Mouse (Mus musculus): ENCODE measurements around the gene Vav2.

The Vav2 gene

DNA sequence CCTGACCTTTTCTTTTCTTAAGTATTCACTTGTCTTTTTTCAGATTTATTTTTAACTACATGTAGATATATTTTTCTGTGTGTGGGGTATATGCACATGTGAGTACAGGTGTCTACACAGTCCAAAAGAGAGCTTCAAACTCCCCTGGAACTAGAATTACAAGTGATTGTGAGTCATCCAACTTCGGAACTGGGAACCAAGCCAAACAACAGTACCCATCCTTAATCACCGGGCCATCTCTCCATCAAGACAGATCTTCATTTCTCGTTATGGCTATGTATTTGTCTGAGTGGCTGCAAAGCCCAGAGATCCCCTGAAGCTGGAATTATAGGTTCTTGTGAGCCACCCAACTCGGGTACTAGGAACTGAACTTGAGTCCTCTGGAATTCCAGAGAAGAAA lies 61.5 kb downstream of the Vav2 start:
- no peak for DNase-seq (ENCODE audit: low spot score in 2 of 2)

DNA sequence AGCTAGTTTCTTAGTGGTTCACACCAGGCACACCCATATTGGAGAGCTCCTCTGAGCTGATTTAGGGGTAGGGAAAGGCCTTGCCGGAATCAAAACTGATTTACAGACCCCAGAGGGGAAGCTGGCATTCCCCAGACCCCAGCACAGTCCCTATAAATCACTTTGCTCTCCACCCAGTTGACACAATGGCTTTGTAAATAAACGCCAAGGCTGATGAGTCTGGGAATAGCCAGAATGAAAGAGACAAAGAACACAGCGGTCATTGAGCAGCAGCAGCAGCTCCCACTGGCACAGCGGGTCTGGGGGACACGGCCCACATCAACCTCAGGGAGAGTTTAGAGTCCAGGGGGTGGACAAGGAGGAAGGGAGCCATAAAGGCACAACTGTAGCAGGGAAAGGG lies 65.0 kb downstream of the Vav2 start:
- no peak for DNase-seq (ENCODE audit: low spot score in 2 of 2)

DNA sequence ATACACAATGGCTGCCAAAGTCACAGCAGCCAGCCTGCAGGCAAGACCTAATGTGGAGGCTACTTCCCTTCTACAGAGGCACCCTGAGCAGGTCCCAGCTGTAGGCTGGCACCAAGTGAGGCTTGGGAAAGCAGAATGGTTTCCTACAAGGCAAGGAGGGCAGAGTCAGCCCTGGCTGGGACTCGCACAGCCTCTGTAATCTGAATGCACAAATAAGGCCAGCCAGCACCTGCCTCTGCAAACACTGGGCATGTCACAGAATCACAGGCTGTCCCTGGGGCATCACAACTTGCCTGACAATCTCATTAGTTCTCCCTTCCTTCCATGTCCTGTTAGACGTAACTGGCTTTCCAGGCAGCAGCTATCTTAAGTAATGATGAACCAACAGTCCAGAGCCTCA lies 68.4 kb downstream of the Vav2 start:
- no peak for DNase-seq (ENCODE audit: low spot score in 2 of 2)

DNA sequence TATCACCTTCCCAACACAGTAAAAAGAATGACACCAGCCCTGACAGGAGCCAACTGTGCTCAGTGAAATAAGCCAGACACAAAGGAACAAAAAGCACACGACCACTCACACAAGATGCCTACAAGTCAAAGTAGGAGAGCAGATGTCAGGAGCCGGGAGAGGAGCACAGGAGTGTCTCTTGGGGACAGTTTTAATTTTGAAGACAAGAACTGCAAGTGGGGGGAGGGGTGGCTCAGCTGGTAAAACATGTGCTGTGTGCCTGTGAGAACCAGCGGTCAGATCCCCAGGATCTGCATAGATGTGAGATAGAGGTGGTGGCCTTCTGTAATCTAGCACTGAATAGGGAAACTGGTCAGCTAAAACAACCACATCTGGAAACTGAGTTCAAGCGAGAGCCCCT lies 71.1 kb downstream of the Vav2 start:
- DNase-seq (ENCODE audit: low spot score in 2 of 2), result no peak

DNA sequence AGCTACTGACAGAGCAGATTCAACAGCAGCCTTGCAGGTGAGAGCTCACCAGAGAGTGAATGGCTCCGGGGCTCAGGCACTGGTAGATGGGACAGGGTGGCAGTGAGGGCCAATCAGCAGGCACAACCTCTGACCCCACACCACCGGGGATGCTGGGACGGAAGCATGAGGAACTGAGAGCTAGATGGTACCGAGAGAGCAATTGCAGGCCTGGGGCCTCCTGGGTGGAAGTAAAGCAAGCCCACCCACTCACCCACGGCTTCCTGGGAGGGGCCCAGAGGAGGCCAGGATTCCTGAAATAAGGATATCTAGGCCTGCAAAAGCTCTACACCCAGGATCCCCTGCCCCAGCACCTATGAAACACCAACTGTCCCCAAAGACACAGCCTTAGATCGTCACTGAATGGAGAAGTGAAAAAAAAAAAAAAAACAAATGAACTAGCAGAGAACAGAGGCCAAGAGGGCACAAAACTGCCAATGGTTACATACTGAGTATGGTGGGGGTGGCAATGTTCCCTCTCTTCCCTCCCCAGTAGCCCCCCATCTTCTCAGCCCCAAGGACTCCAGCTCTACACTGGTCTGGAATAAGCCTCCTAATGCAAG lies 72.1 kb downstream of the Vav2 start:
- no peak for DNase-seq (ENCODE audit: low spot score in 2 of 2)

DNA sequence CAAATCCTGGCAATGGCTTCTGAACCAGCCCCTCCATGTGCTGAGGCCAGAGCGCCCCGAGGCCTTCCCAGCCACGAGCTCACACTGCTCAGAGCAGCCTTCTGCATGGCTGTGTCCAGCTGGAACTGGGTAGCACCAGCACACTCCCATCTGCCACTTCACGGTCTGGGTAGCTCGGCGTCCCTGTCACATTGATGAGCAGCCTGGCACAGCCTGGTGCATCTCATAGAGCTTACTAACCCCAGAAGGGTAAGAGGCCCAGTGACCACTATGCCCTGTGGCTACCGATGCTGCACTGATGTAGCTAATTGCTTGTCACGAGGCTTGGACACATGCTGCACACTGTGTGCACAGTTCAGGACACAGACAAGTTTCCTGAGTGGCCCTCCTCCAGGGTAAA lies 74.1 kb downstream of the Vav2 start:
- DNase-seq (ENCODE audit: low spot score in 2 of 2), result no peak

DNA sequence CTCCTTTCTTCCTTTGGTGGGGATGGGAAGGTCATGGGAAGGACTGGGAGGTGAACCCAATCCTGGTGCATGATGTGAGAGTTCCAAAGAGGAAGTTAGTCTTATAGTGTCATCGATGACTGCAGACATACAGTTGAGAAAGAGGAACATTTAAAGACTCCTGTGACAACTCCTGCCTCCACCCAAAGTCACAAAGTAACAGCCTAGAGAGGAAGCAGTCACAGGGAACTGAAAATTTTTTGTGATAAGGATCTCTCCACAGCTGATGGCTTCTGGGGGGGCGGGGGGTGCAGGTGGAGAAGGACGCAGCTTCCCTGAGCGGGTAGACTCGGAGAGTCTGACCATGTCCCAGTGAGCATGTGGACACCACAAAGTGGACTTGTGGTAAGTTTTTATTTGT lies 76.5 kb downstream of the Vav2 start:
- DNase-seq (ENCODE audit: low spot score in 2 of 2), result no peak

DNA sequence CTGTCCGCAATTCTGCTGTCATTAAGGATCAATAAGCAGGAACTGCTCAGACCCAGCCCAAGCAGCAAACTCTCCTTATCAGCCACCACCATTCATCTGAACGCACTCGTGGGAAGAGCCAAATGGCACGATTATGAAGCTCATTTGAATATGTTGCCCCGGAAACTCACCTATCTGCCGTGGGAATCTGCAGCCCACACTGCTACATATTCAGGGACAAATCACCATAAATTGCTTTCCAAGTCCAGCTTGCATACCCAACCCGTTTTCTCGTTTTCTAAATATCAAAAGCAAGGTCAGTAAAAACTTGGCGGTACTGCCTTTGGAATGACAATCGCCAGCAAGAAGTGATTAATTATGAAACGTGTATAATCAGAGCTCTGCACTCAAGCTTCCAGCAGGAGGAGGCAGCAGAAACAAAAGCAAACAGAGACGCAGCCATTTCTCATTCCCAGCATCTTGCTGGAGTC lies 82.8 kb downstream of the Vav2 start:
- no peak for DNase-seq (ENCODE audit: low spot score in 2 of 2)

DNA sequence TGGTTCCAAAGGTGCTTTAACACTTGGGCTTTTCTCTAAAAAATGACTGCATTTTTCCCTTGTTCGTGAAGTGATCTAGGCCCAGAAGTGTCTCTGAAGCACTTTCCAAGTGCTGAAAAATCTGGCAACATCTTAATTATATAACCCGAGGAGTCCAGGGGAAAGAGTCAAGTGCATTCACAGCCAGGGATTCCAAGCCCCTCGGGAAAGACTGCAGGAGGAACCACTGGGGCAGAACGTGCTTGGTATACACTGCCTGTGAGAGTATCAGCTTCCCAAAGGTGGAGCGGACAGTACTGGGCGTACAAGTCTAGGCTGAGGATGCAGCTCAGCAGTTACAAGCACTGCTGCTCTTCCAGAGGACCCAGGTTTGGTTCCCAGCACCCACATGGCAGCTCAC lies 86.2 kb downstream of the Vav2 start:
- no peak for DNase-seq (ENCODE audit: low spot score in 2 of 2)

DNA sequence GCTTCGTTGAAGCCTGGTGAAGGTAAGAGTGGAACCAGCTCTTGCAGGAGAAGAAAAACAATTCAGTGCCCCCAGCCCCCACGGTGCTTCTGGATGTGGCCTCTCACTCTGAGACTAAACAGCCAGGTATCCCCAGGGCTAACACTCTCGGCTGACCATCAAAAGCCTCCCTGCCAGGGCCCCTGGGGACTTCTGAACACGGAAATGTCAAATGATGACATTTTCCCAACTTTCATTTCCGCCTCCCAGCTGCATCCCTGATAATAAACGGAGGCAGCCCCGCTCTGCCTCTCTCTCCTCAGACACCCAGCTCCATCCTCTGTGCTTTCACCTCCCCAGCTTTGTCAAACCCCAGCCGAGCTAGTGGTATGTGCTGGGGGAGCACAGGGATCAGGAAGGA lies 87.8 kb downstream of the Vav2 start:
- no peak for DNase-seq (ENCODE audit: low spot score in 2 of 2)

DNA sequence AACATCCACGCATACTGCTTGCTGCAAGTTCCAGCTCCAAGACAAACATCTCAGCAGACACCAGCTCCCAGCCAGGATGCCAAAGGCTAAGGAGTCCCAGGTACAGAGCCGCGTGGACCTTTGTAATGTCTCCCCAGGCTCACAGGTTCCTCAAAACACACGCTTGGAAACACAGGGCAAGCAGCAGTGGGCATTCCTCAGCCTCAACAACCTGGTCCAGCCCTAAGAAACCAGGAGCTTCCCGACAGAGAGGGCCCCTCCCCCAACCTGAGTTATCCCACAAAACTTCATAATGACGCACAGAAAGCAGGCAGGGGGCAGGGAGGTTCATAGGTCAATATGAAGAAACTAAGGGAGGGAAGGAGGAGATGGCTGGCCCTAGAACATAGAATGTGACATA lies 89.6 kb downstream of the Vav2 start:
- DNase-seq (ENCODE audit: low spot score in 2 of 2), result no peak

DNA sequence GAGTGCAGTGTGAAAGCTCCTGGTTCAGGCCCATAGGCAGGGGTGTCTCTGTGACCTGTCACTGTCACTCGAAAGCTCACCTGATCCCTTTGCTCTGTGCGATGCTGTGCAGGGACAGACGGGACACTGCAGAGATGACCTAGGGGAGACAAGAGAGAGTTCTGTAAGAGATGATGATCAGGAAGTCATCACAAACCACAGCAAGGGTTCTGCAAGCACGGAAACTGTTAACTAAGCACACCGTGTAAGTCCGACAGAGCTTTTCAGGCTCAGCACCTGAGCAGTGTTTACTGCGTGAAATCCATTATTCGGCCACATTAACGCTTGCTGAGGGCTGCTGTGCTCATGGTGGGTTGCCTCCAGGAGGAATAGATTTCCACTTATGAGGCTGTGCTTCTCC lies 90.2 kb downstream of the Vav2 start:
- no peak for DNase-seq (ENCODE audit: low spot score in 2 of 2)

DNA sequence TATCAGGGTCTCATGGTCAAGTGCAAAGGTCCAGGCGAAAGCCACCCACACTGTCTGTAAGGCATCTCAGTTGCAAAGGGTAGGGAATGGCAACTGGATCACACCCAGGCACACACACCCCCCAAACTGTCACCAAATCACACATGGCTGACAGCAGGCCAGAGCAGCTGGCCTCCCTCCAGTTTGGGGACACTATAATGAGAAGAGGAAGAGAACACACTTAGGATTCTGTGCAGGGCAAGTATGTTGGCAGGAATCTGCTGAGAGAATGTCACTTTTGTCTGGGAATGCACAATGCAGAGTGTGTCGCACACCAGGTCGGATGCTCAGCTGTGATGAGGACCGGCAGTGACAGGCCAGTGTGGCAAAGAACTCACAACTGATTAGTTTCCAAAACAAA lies 92.0 kb downstream of the Vav2 start:
- DNase-seq (ENCODE audit: low spot score in 2 of 2), result no peak

DNA sequence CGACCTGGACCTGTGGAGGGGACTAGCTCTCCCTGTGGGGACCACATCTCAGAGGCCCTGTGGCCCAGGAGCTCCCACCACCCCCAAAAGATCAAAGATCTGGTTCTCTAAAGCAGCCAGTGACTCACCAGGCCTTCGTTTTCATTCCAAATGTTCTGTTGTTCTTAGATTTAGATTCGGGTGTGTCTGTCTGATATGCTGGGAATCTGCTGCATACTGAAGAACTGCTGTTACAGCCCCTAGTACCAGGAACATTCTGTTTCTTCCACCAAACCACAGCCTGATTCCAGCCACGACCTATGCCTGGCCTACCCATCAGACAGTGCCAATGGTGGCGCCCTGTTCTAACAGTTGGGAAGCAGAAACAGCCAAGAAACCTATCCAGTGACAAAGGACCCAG lies 95.3 kb downstream of the Vav2 start:
- DNase-seq (ENCODE audit: low spot score in 2 of 2), result no peak

DNA sequence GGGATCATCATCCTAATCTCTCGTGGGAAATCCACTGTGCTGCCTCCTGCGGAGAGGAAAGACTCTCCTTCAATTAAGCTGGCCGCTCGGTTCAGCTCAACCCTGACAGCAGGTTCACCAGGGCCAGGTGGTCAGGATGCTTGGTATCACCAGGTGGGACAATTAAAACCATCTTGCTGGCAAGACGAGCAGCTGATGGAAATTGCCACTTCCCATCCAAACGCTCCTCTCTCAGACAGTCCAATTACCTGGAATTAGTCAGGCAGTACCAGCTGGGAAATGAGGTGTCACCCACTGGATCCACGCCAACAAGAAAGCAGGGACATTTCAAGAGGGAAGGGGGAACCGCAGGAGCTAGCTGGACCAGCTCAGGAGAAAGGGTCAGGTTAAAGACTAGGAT lies 96.4 kb downstream of the Vav2 start:
- no peak for DNase-seq (ENCODE audit: low spot score in 2 of 2)

DNA sequence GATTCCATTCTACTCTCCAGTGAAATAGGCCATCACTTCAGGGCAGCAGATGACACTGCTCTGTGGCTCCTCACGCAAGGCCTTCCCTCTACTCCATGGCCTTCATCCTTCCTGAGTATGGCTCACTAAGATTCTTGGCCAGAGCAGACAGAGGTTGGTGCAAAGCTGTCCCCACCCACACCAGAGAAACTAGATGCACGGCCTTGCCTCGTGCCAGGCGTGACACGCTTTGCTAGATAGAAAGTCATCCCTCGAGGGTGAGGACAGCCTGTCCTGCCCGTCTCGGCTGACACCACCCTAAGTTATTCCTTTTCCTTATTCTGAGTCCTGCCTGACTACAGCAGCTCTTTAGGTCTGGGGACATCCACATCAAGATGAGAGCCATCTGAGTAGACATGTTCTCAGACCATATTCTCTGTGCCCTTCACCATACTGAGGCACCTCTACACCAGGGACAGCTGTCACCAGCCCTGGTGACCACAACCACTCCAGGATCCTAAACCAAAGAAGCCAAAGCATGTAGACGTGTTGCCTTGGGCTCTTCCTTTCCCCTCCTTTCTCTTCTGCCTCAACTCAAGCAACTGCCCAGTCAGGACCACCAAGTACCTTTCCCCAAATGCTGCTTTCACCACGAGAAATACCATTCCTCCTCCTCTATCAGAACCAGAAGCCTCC lies 97.3 kb downstream of the Vav2 start:
- no peak for DNase-seq (ENCODE audit: low spot score in 2 of 2)

DNA sequence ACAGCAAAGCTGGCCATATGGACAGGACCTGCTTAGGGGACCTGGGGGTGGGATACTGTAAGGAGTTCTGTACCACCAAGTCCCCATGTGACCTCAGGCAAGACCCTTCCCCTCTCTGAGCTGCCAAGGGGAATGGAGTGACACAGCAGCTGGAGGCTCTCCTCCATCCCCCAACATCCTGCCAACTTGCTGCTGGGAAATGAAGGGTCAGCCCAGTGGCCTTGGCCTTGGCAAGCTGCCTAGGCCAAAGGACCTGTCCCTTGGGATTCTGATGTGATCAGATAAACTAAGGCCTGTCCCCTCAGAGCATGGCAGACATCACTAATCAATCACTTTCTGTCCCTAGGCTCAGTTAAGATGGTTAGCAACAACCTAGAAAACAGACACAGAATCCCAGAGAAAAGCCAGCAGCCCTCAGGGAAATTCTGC lies 98.2 kb downstream of the Vav2 start:
- no peak for DNase-seq (ENCODE audit: low spot score in 2 of 2)

DNA sequence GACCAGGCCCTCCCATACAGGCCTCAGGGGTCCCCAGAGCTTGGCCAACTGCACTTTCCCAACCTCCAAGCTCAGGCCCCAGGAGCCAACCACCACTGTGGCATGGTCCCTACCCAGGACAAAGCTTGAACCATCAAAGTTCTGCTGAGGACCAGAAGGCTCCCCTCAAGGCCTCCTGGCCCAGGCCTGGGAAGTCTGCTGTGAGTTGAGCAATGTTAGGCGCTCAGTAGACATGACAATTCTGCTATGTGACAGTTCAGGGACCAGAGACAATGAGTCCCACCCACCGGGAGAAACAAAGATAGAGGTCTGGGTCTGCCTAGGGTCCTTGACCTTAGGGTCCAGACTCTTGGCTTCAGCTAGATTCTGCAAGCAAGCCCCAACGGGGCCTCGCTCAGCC lies 98.9 kb downstream of the Vav2 start:
- DNase-seq (ENCODE audit: low spot score in 2 of 2), result no peak

DNA sequence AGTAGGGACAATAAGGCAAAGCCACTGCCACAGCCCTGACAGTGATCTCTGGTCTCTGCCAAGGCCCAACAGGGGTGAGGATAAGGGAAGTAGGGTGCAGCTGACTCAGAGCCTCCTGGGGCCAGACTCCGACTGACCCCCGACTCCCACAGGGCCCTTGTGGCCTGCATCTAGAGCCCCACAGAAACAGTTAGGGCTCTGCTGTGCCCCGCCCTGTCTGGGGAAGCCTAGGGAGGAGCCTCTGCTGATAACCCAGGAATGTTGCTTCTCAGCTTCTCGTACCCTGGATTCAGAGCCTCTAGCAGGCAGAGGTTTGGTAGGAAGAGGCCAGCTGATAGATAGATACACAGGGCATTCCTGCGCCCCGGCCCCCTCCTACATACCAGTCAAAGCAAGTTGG lies 99.8 kb downstream of the Vav2 start:
- no peak for DNase-seq (ENCODE audit: low spot score in 2 of 2)

DNA sequence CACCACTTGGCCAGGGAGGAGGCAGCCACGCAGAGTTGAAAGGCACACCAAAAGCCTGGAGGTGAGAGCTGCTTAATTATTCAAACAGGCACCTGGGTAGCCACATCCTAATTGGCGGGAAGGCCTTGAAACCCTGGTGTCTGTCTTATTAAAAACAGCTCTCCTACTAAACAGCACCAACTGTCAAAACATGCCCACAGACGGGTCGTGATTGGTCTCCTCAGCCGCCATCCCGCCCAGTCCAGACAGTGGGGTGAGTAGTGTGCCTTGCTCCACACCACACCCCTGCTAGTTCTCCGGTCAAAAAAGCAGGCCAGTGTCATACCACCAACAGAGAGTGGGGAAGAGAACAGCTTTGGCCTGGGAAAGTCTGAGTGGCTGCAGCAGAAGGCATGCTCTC lies 100.5 kb downstream of the Vav2 start:
- no peak for DNase-seq (ENCODE audit: low spot score in 2 of 2)

DNA sequence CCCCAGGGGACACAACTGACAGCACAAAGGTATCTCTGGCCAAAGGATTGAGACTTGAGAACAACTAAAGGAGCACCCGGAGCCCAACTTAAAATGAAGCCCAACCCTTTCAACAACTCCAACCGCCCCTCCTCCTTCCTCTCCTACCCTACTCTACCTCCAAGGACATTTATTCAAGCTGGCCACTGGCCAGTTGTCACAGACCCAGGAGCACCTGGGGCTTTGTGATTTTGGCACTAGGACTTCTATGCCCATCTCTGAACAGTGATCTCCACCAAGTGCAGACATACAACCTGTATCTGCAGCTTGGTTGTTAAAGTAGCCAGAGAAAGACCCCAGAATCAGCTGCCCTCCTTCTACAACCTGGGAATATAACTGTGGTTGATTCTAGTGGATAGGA lies 102.1 kb downstream of the Vav2 start:
- no peak for DNase-seq (ENCODE audit: low spot score in 2 of 2)

DNA sequence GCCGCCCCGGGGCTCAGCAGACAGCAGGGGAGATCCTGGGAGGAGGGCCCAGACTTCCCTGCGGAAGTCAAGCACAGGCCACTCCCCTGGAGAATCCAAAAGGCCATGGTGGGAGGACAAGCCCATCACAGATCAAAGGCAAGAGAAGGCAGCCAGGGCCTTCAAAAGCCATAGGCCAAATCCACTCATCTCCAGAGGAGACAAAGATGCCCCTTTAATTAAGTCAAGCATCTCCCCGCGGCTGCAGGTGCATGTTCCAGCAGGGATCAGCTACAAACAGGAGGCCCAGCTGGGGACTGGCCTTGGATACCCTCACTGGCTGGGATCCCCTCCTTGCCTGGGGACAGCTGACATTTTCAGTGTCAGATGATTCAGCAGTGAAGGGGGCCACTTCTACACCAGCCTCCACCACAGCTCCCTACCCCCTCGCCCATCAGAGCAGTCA lies 105.4 kb downstream of the Vav2 start:
- DNase-seq (ENCODE audit: low spot score in 2 of 2), result no peak

DNA sequence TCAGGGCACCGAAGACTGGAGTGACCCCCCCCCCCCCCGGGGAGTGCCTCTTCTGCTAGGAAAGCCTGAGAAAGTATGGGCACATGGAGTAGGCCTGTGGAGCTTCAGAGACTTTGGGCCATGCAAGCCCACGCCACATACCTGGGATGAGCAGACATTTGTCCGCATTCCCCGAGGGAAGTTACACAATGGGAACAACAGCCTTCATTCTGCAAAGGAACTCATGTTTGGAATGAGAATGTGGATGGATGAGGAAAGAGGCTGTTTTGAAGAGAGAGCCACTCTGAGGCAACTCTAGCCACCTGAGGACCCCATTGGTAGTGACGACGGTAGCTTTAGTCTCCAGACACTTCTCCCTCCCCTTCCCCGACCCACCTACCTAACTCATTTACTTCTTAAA lies 106.0 kb downstream of the Vav2 start:
- DNase-seq (ENCODE audit: low spot score in 2 of 2), result no peak

DNA sequence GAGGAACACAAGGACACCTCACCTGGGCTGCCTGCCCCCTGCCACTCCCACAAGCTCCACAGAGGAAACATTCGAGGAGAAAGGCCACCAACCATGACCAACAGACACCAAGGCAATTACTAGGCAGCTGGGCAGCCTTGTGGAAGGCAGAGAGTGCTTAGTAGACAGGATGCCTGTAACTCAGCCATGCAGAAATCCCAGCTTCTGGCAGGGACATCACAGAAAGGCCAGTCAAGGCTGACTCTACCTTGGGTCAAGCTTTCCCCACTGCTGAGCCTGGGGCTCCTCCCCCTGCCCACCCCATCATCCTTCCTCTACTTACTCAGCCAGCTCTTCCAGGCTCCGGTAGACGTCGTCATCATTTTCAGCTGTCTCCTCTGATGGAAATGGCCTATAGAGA lies 108.2 kb downstream of the Vav2 start:
- no peak for DNase-seq (ENCODE audit: low spot score in 2 of 2)

Measured in thymus, postnatal 10 days (tissue).